Mouse (Mus musculus) c-Kit-positive CD71-positive TER-119-negative erythroid progenitor cells, embryonic 14.5 days (primary cell): ENCODE measurements at regions not wholly inside any gene's neighbourhood (a gene's known extent, or its start where the extent isn't known, plus 50 kb on each side); places are given as distances from the start of the nearest gene placed in this dataset.

Experiments
- DNase-seq: peaks from one replicate; pipeline ENCODE4 v3.0.0-alpha.2; 2013; ENCODE audit warnings: low read depth

DNA sequence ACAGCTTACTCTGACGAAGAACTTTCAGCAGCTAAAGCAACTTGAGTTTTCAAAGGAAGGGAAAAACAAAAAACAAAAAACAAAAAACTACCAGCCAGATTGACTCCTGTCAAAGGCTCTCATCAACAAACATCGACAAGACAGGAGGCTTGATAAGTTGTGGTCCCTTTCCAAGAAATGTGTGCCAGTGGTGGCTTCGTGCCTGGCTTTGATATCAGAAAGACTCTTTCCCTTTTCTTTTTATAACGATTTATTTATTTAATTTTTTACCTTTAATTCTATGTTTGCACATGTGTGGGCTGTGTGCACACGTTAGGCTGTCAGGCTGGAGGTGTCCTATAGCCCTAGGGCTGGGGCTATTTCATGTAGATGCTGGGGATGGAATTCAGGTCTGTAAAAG, 60.4 kb downstream of the Dact1 start:
- no peak for DNase-seq

DNA sequence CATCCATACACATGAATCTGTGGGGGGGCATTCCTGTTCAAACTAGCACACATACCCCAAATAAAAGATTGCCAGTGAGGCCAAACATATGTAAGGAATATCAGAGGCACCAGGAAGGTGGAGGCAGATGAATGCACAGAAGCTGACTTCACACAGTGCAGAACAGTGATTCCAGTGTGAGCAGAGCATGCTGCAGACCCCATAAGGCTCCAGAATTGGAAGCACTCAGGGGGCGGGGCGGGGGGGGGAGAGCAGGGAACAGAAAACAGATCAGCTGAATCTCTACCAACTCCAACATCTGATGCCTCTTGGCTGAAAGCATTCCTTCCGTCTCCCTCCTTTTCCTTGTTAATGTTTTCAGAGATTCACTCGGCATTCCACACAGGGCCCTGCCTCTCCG, 62.3 kb downstream of the Dact1 start:
- DNase-seq: no peak

- no peak for DNase-seq
Measured at GRCm38 (mm10) chr12:71373633-71374032, 63.9 kb downstream of the Dact1 start.

- DNase-seq: no peak
Measured at GRCm38 (mm10) chr12:71376446-71376845, 66.8 kb downstream of the Dact1 start.

- DNase-seq: no peak
Measured at GRCm38 (mm10) chr12:71376966-71377365, 67.3 kb downstream of the Dact1 start.

DNA sequence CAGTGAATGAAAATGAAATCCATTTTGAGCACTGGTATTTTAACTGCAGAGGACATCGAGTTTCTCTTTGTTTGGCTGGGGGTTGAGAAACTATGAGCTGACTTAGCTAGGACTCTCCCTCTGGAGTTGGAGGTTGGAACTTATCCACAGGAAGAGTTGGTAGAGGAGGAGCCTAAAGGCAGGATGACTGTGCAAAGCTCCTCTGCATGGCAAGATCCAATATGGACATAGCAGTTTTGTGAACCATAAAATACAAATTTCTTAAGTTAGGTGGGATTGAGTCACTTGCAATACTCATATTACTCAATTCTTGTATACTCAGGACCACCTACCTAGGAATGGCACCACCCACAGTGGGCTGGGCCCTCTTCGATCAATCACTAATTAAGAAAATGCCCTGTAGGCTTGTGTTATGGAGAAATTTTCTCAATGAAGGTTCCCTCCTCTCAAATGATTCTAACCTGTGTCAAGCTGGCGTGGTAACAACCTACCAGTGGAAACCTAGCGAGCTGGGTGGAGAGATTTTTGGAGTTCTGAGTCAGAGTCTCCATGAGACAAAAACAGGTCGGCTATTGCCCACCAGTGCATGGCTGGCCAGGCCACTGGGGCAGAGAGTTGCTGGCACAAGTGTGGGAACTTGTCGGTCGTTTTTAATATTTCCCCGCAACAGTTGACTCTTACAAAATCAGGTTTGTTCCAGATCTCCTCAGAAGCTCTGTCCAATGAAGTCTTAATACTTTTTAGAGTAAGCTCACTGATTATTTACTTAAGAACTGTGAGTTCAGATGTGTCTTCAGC, 70.1 kb downstream of the Dact1 start:
- no peak for DNase-seq

GRCm38 (mm10) chr12:71380424-71380761, 70.7 kb downstream of the Dact1 start:
- no peak for DNase-seq

GRCm38 (mm10) chr12:71386251-71386650, 76.6 kb downstream of the Dact1 start:
- DNase-seq: no peak

DNA sequence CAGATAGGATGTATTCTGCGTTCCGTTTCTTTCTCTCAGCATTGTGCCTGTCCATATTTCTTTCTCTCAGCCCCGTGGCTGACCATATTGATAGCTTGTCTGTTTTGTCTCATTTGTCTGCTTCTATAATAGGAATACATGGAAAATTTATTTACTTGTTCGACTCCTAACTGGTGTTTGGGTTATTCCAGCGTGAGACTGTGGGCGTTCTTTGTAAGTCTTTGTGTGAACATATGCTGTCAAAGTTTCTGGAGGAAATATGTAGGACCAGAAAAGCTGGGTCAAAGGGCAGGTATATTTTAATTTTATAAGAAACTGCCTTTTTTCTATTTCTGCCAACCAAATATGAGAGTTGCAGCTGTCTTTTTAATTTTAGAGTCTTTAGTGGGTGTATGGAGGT, 81.8 kb downstream of the Dact1 start:
- DNase-seq: no peak

DNA sequence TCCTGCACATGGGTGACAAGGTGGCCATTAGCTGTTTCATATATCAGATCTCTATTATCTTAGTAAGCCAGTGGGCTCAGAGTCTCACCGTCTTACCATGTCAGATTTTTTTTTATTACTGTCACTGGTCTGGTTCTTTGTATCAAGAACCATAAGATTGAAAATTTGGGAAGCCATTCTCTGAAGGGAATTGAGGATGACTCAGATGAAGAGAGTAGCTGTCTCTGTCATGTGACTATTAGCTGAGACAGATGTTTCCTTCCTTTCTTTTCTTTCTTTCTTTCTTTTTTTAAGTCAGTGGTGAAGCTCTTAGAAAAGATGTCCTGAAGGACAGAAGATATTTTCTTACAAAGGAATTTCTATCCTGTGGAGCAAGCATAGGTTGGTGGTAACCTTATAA, 84.1 kb downstream of the Dact1 start:
- no peak for DNase-seq

DNA sequence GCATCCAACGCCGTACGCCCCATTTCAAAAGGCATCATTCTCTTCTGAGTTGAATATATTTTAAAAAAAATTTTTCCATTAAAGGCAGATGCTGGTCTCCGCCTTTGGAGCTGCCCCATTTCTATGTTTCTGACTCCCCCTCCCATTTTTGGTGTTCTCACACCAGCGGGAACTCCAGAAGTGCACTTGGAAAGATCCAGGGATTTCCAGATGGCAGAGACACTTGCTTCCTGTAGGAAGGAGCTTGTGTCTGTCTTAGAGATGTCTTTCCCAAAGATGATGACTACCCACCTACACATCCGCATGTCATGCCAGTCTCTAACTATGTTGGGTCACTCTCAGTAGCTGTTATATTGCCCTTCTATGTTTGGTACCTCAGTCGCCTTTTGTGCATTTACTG, 87.8 kb downstream of the Dact1 start:
- DNase-seq: no peak

- no peak for DNase-seq
Measured at GRCm38 (mm10) chr12:71398701-71399100, 89.0 kb downstream of the Dact1 start.

DNA sequence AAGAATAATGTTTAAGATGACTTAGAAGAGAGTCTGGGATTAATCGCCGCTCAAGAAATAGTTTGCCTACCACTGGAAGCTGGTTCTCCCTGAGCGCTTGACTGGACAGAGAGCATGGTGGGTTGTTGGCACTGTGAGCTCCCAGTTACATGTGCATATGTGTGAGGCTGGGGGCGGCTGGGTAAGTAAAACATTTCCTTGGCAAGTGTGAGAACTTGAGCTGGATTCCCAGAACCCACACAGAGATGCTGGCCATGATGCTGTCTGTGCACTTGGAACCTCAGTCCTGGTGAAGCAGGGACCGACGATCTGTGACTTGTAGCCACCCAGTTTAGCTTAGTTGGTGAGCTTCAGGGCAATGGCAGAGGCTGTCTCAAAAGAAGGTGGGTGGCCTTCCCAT, 90.5 kb downstream of the Dact1 start:
- no peak for DNase-seq

DNA sequence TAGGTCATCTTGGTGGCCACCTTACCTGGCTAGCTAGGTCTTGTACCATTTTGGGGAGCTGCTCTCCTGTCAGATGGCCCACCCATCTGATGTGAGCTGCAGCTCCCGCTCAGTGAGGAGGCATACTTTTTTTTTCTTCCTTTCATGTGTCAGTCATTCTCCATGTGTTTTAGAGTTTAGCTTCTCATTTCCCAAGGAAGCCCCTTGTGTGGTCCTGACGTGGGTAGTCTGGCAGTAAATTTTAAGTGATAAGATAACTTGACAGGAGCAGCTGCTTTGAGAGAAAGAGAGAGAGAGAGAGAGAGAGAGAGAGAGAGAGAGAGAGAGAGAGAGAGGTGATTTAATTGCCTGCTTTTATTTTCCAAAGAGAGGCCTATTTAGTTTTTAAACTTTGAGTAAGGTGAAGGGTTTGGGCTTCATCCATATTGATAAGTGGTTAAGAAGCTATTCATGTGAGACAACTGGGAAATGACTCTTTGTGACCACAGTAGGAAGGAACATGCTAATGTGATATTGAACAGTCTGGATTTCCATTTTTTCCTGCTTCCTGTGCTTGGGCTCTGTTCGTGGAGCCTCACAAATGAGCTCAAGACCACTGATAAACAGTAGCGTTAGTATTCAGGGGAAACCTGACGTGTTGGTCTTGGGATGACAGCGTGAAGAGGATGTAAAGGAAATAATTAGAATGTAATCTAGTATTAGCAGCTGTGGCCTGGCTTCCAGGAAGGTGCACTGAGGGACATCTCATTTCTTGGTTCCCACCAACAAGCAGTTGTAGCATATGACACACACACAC, 92.1 kb downstream of the Dact1 start:
- DNase-seq: no peak

GRCm38 (mm10) chr12:71407294-71407693, 97.6 kb downstream of the Dact1 start:
- DNase-seq: no peak

DNA sequence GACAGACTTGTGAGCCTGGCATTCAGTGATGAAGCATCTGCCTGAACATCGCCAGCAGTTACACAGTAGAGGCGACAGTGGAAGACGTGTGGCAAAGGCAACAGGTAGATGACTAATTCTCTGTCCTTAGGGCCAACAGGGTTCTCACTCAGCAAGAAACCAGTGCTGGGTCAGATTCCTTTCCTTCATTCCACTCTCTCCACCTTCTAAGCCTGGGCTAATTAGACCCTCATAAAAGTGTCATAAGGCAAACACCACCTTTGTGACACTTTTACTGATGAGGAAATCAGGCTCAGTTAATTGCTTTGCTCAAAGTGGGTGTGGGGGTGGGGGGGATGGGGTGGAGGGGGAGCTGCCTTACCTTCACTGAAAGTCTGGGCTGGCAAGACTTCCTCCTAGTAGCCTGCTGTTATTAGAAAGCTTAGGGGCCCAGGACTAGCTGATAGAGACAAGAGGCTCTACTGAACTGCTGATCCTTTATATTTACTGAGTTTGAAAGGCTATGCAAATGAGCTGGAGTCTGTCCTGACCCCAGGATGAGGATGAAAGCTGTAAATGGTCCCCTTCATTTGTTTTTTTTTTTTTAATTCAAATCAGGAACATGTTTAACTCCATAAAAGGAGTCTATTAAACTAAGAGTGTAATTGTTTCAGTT, 98.8 kb downstream of the Dact1 start:
- no peak for DNase-seq

GRCm38 (mm10) chr12:71412331-71412730, 102.6 kb downstream of the Dact1 start:
- DNase-seq: no peak

DNA sequence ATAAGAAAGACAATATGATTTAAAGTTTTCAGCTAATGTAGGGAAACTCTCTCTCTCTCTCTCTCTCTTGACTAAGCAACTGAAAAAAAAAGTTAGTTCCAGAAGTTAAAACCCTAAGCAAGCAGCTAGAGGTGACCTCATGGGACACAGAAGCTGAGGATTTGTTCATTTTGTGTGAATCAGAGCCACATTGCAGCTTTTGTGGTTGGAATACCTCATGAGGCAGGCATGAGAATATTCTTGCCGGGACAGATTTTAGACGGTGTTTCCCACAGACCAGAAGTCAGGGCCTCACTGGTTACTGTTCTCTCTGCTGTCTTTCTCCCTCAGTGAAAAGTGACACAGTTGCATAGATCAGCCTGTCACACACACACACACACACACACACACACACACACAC, 107.3 kb downstream of the Dact1 start:
- no peak for DNase-seq

GRCm38 (mm10) chr12:71418186-71418585, 108.5 kb downstream of the Dact1 start:
- no peak for DNase-seq

DNA sequence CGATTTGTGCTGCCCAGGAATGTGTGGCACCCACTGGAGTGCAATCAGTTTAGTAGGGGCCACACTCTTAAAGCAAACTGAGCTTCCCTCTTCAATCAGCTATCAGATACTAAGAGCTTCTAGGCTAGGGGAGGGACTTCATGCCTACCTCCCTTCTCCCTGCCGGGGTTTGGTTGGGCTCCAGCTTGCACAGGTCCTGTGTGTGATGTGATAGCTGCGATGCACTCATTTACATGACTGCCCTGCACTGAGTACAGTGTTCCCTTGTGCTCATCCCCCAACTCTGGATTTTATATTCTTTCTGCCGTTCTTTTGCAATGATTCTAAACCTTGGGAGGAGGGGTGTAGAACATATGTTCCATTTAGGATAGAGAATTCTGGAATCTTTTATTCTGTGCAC, 109.5 kb downstream of the Dact1 start:
- no peak for DNase-seq

DNA sequence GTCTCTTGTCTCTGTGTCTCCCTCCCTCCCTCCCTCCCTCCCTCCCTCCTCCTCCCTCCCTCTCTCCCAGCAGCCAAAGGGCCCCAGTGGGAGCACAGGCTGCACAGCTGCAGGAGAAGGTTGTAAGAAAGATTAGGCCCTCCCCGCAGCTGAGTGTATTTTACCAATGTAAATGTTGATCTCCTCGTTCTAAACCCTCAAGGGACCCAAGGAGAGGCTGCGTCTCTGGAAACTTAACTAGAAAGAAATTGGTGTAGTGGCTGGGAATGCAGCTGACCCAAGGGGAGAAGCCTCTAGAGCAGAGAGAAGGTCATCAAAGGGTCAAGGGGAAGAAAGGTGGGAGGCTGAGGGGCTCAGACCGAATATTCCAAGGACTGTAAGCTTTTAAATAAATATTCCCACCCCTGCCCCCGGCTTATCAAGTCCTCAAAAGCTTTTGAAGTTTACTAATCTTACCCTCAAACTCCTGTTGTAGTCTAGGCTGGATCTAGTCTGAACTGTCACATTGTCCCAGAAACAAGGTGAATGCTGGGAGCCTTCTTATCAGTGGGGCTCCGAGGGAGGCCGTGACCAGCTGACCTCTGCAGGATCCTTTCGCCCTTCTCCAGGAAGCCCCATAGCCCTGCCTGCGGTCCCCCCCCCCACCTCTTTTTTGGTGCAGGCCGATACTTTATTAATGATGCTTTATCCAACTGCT, 116.5 kb downstream of the Dact1 start:
- no peak for DNase-seq

DNA sequence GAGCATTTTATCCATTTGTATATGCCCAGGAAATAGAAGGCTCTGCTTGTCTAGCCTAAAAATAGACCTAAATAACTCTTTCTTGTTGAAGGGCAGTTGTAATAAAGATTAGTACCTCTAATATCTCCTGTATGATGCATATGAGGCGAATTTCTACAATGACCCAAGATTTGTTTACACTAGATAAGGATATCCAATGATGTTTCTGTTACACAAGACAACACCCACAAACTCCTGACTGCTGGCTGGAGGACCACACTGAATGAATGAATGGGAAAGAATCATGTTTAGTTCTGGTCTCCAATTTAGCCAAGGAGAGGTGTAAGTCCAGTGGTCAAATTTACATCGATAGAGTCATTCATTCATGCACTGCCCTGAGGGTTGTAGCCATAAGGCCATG, 118.3 kb downstream of the Dact1 start:
- DNase-seq: no peak
